Mouse (Mus musculus) lung, embryonic 14.5 days (tissue): ENCODE data around the gene Slc17a8. TPM values are rescaled to one million over a fixed set of nuclear protein-coding genes. Genes with fewer than 3 reads are reported as not detected.
A peak's percentile ranks its signal among the peaks of the same experiment; 100 is the strongest.

Source experiments
- ATAC-seq: fragments of 200-750 bp; cut with Nextera tagmentation; 2 replicates; pipeline ENCODE4 v1.8.0; 2017; ENCODE audit warnings: mild to moderate bottlenecking, moderate TSS enrichment, moderate library complexity; ENCODE audit not compliant: insufficient read depth
- DNase-seq: peaks from one replicate; pipeline ENCODE4 v3.0.0-alpha.2; 2015
- H3K27ac ChIP-seq: fragments of 300-500 bp; sonication (generic); 2 replicates; pipeline ENCODE4 v1.5.1; 2014; ENCODE audit warnings: low read depth, mild to moderate bottlenecking, moderate library complexity
- H3K27me3 ChIP-seq: fragments of 300-500 bp; sonication (generic); 2 replicates; pipeline ENCODE4 v1.6.1; 2014; ENCODE audit warnings: low read length, control low read depth; ENCODE audit not compliant: insufficient read depth
- H3K36me3 ChIP-seq: fragments of 300-500 bp; sonication (generic); 2 replicates; pipeline ENCODE4 v1.6.1; 2014; ENCODE audit warnings: control low read depth; ENCODE audit not compliant: insufficient read depth
- H3K4me1 ChIP-seq: fragments of 300-500 bp; sonication (generic); 2 replicates; pipeline ENCODE4 v1.6.1; 2014; ENCODE audit warnings: antibody characterized with exemption, control low read depth; ENCODE audit not compliant: insufficient read depth
- H3K4me2 ChIP-seq: fragments of 300-500 bp; sonication (generic); 2 replicates; pipeline ENCODE4 v1.6.1; 2014; ENCODE audit warnings: mild to moderate bottlenecking
- H3K4me3 ChIP-seq: fragments of 300-500 bp; sonication (generic); 2 replicates; pipeline ENCODE4 v1.5.1; 2014; ENCODE audit warnings: low read depth, low read length
- H3K9ac ChIP-seq: fragments of 300-500 bp; sonication (generic); 2 replicates; pipeline ENCODE4 v1.6.1; 2014
- H3K9me3 ChIP-seq: fragments of 300-500 bp; sonication (generic); 2 replicates; pipeline ENCODE4 v1.6.1; 2016; ENCODE audit warnings: low read depth, low read length, control low read depth
- CTCF ChIP-seq: IDR thresholded peaks from 2 replicates; pipeline ENCODE4 v1.5.1; 2016; ENCODE audit warnings: antibody characterized with exemption, low read depth
- WGBS: fragments of 180-500 bp; shearing (Covaris S2); extraction: QIAGEN DNeasy Blood & Tissue Kit; methylation state at CpG from one replicate; pipeline ENCODE4 v1.1.7; 2014; 5-methylcytosine and 5-hydroxymethylcytosine counted together
- polyA plus RNA-seq: library from polyadenylated mRNA; unstranded; fragments of >200 nt; fragmentation: Nextera tagmentation; extraction: Ambion mirVana; gene quantifications from 2 replicates; pipeline ENCODE4 v1.2.1, GENCODE M21; 2014

The Slc17a8 gene
- polyA plus RNA-seq, 1 experiment from 2014 or later: not detected

GRCm38 (mm10) chr10:89551657-89552056 is 69.4 kb downstream of the Slc17a8 start:
- no peak for TF ChIP-seq CTCF
- WGBS: 83% methylated on average over 4 of the region's 4 CpGs
- H3K4me3 ChIP-seq: no peak overlapping the region
- no peaks in the 10 kb centered on the region for H3K36me3 ChIP-seq
- H3K27ac ChIP-seq: no peak overlapping the region
- no peaks in the 10 kb centered on the region for H3K4me1 ChIP-seq
- ATAC-seq (no peak), DNase-seq (no peak)
- no peak overlapping the region for H3K4me2 ChIP-seq
- H3K9me3 ChIP-seq: no peaks in the 10 kb centered on the region
- H3K27me3 ChIP-seq: no peaks in the 10 kb centered on the region
- no peak overlapping the region for H3K9ac ChIP-seq

- no peaks in the 10 kb centered on the region for H3K27me3 ChIP-seq
- ATAC-seq: no peak
- no peak overlapping the region for H3K4me3 ChIP-seq
- 9% methylated on average over 6 of the region's 6 CpGs for WGBS
- H3K27ac ChIP-seq: no peak overlapping the region
- no peak overlapping the region for H3K9ac ChIP-seq
- H3K9me3 ChIP-seq: no peaks in the 10 kb centered on the region
- DNase-seq: peak; percentile 23
- TF ChIP-seq CTCF: no peak
- no peaks in the 10 kb centered on the region for H3K4me1 ChIP-seq
- H3K36me3 ChIP-seq: no peaks in the 10 kb centered on the region
- no peak overlapping the region for H3K4me2 ChIP-seq
Measured at GRCm38 (mm10) chr10:89548028-89548427, 73.0 kb downstream of the Slc17a8 start.

GRCm38 (mm10) chr10:89546989-89547388 is 74.1 kb downstream of the Slc17a8 start:
- H3K4me2 ChIP-seq: no peak overlapping the region
- 56% methylated on average over 2 of the region's 2 CpGs for WGBS

DNA sequence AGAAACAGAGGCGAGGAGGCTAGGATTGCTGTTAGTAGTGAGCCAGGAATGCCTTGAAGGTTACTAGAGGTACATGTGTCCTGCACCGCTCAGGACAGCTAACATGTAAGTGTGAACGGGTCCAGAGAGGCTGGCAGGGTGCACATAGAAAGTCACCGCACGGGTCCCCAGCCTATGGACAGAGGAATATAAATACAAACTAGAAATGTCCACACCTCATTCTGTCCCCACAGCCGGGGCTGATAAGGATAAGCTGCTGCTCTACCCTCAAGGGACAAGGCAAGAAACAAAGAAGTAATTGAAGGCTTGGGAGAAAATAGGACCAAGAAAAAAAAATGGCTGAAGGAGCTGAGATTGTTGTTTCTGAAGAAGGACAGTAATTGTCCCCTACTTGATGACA is 77.2 kb downstream of the Slc17a8 start:
- WGBS: 46% methylated on average over 6 of the region's 6 CpGs

More at GRCm38 (mm10) chr10:89546989-89547388, 74.1 kb downstream of the Slc17a8 start:
- no peaks in the 10 kb centered on the region for H3K9me3 ChIP-seq
- no peaks in the 10 kb centered on the region for H3K27me3 ChIP-seq
- H3K27ac ChIP-seq: no peak overlapping the region
- no peak overlapping the region for H3K9ac ChIP-seq
- ATAC-seq (no peak), DNase-seq (no peak)
- no peak overlapping the region for H3K4me3 ChIP-seq
- H3K36me3 ChIP-seq: no peaks in the 10 kb centered on the region
- no peak for TF ChIP-seq CTCF
- H3K4me1 ChIP-seq: no peaks in the 10 kb centered on the region

DNA sequence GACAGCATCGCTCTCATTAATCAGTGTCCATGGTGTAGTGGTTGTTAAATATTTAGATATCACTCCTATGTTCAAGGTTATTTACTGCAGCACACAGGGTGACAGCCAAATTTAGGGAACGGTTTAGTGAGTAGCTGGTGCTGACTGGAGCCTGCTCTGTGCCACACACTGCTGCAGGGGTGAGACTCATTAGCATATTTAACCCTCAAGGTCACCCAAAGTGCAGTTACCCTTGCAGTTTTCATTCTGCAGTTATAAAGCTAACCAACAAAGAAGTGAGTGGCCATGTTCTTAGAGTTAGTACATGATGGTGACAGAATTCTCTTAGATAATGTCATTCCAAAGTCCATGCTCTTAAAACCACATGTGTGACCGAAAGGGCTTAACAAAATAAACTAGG is 78.7 kb downstream of the Slc17a8 start:
- DNase-seq (no peak), ATAC-seq (no peak)
- H3K4me1 ChIP-seq: no peaks in the 10 kb centered on the region
- H3K36me3 ChIP-seq: no peaks in the 10 kb centered on the region
- H3K4me2 ChIP-seq: no peak overlapping the region
- no peak overlapping the region for H3K27ac ChIP-seq
- no peak overlapping the region for H3K4me3 ChIP-seq
- 76% methylated on average over 3 of the region's 3 CpGs for WGBS
- H3K9ac ChIP-seq: no peak overlapping the region
- no peaks in the 10 kb centered on the region for H3K9me3 ChIP-seq
- no peak for TF ChIP-seq CTCF
- H3K27me3 ChIP-seq: no peaks in the 10 kb centered on the region

More for the DNA sequence above, 77.2 kb downstream of the Slc17a8 start:
- no peak for TF ChIP-seq CTCF
- no peaks in the 10 kb centered on the region for H3K27me3 ChIP-seq
- no peaks in the 10 kb centered on the region for H3K36me3 ChIP-seq
- H3K9me3 ChIP-seq: no peaks in the 10 kb centered on the region
- DNase-seq (peak; percentile 22), ATAC-seq (peak; percentile 73; the same call in 1 of the 2 replicates)
- no peak overlapping the region for H3K9ac ChIP-seq
- no peaks in the 10 kb centered on the region for H3K4me1 ChIP-seq
- no peak overlapping the region for H3K4me3 ChIP-seq
- no peak overlapping the region for H3K27ac ChIP-seq
- H3K4me2 ChIP-seq: no peak overlapping the region

- DNase-seq (peak; percentile 83), ATAC-seq (peak; percentile 40; the same call in 1 of the 2 replicates)
- H3K9ac ChIP-seq: no peak within 1 kb of the TSS; the same call in 1 of the 2 replicates
- no peak within 1 kb of the TSS for H3K4me3 ChIP-seq
- H3K4me1 ChIP-seq: peaks cover 14% of the 10 kb centered on the region
- peak within 1 kb of the TSS; percentile 31 for H3K4me2 ChIP-seq
- H3K9me3 ChIP-seq: no peaks in the 10 kb centered on the region
- TF ChIP-seq CTCF: 0 out of 2 replicates have a peak, but pooled peaks have one; percentile 7
- no peaks in the 10 kb centered on the region for H3K27me3 ChIP-seq
- no peaks in the 10 kb centered on the region for H3K36me3 ChIP-seq
- 35% methylated on average over 17 of the region's 17 CpGs for WGBS
- peak within 1 kb of the TSS; percentile 12 for H3K27ac ChIP-seq
Measured at GRCm38 (mm10) chr10:89532929-89533727, 87.9 kb downstream of the Slc17a8 start, which contains the start of gene Nr1h4. TSS of gene Nr1h4 (minus strand) at chr10:89533585.

DNA sequence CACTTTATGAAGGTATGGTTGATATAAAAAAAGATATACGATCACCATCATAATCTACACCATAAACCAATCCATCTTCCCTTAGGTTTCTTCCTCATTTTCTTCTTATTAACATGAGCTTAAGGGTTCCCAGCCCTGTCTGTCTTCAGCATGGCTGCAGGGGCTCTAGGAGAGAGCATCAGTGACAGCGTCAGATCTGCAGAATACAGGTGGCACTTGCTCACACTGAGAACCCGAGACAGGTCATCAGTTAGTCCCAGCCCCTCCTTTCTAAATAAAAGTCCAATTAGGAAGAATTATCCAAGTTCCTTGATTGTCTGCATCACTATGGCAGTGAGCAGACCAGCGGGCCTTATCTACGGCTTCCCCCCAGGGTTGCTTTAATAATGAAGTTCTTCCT is 88.6 kb downstream of the Slc17a8 start:
- Histone ChIP-seq H3K27me3 (no peaks in the 10 kb centered on the region), H3K36me3 (no peaks in the 10 kb centered on the region), H3K9me3 (no peaks in the 10 kb centered on the region), H3K4me3 (no peak overlapping the region), H3K4me2 (no peak overlapping the region), H3K27ac (no peak overlapping the region), H3K9ac (no peak overlapping the region), H3K4me1 (peaks cover 14% of the 10 kb centered on the region)
- WGBS: 65% methylated on average over 5 of the region's 5 CpGs
- ATAC-seq: no peak
- no peak for TF ChIP-seq CTCF
- no peak for DNase-seq
